Mouse (Mus musculus): ENCODE measurements at regions not wholly inside any gene's neighbourhood (a gene's known extent, or its start where the extent isn't known, plus 50 kb on each side); places are given as distances from the start of the nearest gene placed in this dataset.

- no peak for TF ChIP-seq CTCF (IDR thresholded peaks at IDR 0.05; ENCODE audit: borderline replicate concordance, insufficient read depth, low read depth, low read length)
- no peak for TF ChIP-seq POLR2A (IDR thresholded peaks at IDR 0.05; ENCODE audit: borderline replicate concordance, insufficient read depth, low read length)
These were observed 99.2 kb upstream of the Irs2 start for GRCm38 (mm10) chr8:11107435-11107834.

All from cerebellum, adult 2 months (tissue).